Mouse (Mus musculus) forebrain, embryonic 15.5 days (tissue): ENCODE results near the gene Ssh3. TPM values are rescaled to one million over a fixed set of nuclear protein-coding genes. Genes with fewer than 3 reads are reported as not detected.

Experiments
- ATAC-seq: fragments of 200-750 bp; cut with Nextera tagmentation; replicated peaks from 2 replicates; pipeline ENCODE4 v1.8.0; 2017; ENCODE audit warnings: mild to moderate bottlenecking, moderate TSS enrichment, moderate library complexity
- H3K27ac ChIP-seq: fragments of 300-500 bp; sonication (generic); replicated peaks from 2 replicates; pipeline ENCODE4 v1.5.1; 2015; ENCODE audit warnings: mild to moderate bottlenecking, inconsistent platforms
- H3K27me3 ChIP-seq: fragments of 300-500 bp; sonication (generic); 2 replicates; pipeline ENCODE4 v1.6.1; 2015; ENCODE audit warnings: inconsistent platforms
- H3K36me3 ChIP-seq: fragments of 300-500 bp; sonication (generic); 2 replicates; pipeline ENCODE4 v1.6.1; 2015; ENCODE audit warnings: mild to moderate bottlenecking, inconsistent platforms
- H3K4me1 ChIP-seq: fragments of 300-500 bp; sonication (generic); 2 replicates; pipeline ENCODE4 v1.6.1; 2015; ENCODE audit warnings: inconsistent platforms
- H3K4me2 ChIP-seq: fragments of 300-500 bp; sonication (generic); replicated peaks from 2 replicates; pipeline ENCODE4 v1.6.1; 2015; ENCODE audit warnings: mild to moderate bottlenecking, inconsistent platforms
- H3K4me3 ChIP-seq: fragments of 300-500 bp; sonication (generic); 2 replicates; pipeline ENCODE4 v1.5.1; 2015; ENCODE audit warnings: mild to moderate bottlenecking, inconsistent platforms
- H3K9ac ChIP-seq: fragments of 300-500 bp; sonication (generic); replicated peaks from 2 replicates; pipeline ENCODE4 v1.6.1; 2015; ENCODE audit warnings: mild to moderate bottlenecking, inconsistent platforms
- H3K9me3 ChIP-seq: fragments of 300-500 bp; sonication (generic); 2 replicates; pipeline ENCODE4 v1.6.1; 2016; ENCODE audit warnings: inconsistent platforms
- whole genome bisulfite sequencing: fragments of 180-500 bp; shearing (Covaris S2); methylation state at CpG from one replicate; pipeline ENCODE4 v1.1.7; 2015; ENCODE audit warnings: mixed read lengths; 5-methylcytosine and 5-hydroxymethylcytosine counted together
- polyA plus RNA-seq: library from polyadenylated mRNA; unstranded; fragments of >200 nt; fragmentation: Nextera tagmentation; extraction: Ambion mirVana; gene quantifications from 2 replicates; pipeline ENCODE4 v1.2.1, GENCODE M21; 2015

Gene Ssh3
- polyA plus RNA-seq, 1 experiment from 2014 or later = 5.2 TPM

GRCm38 (mm10) chr19:4291161-4291560 is 22.2 kb upstream of the Ssh3 start:
- H3K27ac ChIP-seq = no peak overlapping the region
- no peak overlapping the region for H3K9ac ChIP-seq
- H3K9me3 ChIP-seq = no peaks in the 10 kb centered on the region
- no peak for ATAC-seq
- no peaks in the 10 kb centered on the region for H3K27me3 ChIP-seq
- H3K4me1 ChIP-seq = no peaks in the 10 kb centered on the region
- no peak overlapping the region for H3K4me2 ChIP-seq
- no peak overlapping the region for H3K4me3 ChIP-seq
- H3K36me3 ChIP-seq = peaks cover 67% of the 10 kb centered on the region
- 88% methylated on average over 11 of the region's 11 CpGs for WGBS

GRCm38 (mm10) chr19:4290749-4291148 is 21.8 kb upstream of the Ssh3 start:
- Histone ChIP-seq H3K9ac (no peak overlapping the region), H3K36me3 (peaks cover 71% of the 10 kb centered on the region), H3K4me3 (no peak overlapping the region), H3K4me1 (no peaks in the 10 kb centered on the region), H3K27me3 (no peaks in the 10 kb centered on the region), H3K9me3 (no peaks in the 10 kb centered on the region), H3K4me2 (no peak overlapping the region), H3K27ac (no peak overlapping the region)
- no peak for ATAC-seq
- WGBS = 83% methylated on average over 15 of the region's 15 CpGs

- Histone ChIP-seq H3K9me3 (no peaks in the 10 kb centered on the region), H3K4me3 (peak overlapping the region; percentile 57), H3K36me3 (peaks cover 36% of the 10 kb centered on the region), H3K4me1 (peaks cover 16% of the 10 kb centered on the region; the same call in 1 of the 2 replicates), H3K27me3 (no peaks in the 10 kb centered on the region), H3K4me2 (peak overlapping the region; percentile 75), H3K9ac (no peak overlapping the region), H3K27ac (no peak overlapping the region)
- 42% methylated on average over 7 of the region's 7 CpGs for WGBS
- ATAC-seq = no peak
Observed at GRCm38 (mm10) chr19:4283653-4284052, 14.7 kb upstream of the Ssh3 start.

GRCm38 (mm10) chr19:4282898-4283553 is 14.0 kb upstream of the Ssh3 start, which contains the start of gene Ankrd13d:
Gene Ankrd13d, minus strand, starts transcription at chr19:4283137.
- peak within 1 kb of the TSS; percentile 51; the same call in 1 of the 2 replicates for H3K27ac ChIP-seq
- peak within 1 kb of the TSS; percentile 75 for H3K4me2 ChIP-seq
- WGBS = under 1% methylated on average over 50 of the region's 50 CpGs
- peaks cover 16% of the 10 kb centered on the region; the same call in 1 of the 2 replicates for H3K4me1 ChIP-seq
- H3K9me3 ChIP-seq = no peaks in the 10 kb centered on the region
- peak within 1 kb of the TSS; percentile 57 for H3K4me3 ChIP-seq
- no peaks in the 10 kb centered on the region for H3K27me3 ChIP-seq
- H3K9ac ChIP-seq = peak within 1 kb of the TSS; percentile 65
- H3K36me3 ChIP-seq = peaks cover 31% of the 10 kb centered on the region
- ATAC-seq = peak; percentile 92

DNA sequence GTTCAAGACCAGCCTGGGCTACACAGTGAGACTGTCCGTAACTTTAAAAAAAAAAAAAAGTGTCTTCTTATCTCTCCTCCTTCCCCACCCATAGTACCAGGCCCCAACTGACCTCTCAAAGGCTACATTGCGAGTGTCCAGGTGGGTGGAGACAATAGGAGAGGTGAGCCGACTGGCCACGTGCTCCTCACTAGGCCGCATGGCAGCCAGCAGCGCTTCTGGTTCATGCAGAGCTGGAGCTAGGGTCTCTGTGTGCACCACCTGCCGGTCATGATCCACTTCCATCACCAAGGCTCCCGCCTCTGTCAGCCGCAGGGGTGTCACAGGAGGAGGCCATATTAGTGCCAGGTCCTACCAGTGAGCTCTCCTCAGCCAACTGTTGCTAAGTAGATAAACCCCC is 11.4 kb upstream of the Ssh3 start:
- peaks cover 16% of the 10 kb centered on the region; the same call in 1 of the 2 replicates for H3K4me1 ChIP-seq
- no peaks in the 10 kb centered on the region for H3K9me3 ChIP-seq
- no peaks in the 10 kb centered on the region for H3K27me3 ChIP-seq
- no peak for ATAC-seq
- no peak overlapping the region for H3K9ac ChIP-seq
- WGBS = 96% methylated on average over 9 of the region's 9 CpGs
- peaks cover 5% of the 10 kb centered on the region for H3K36me3 ChIP-seq
- H3K4me2 ChIP-seq = no peak overlapping the region
- no peak overlapping the region for H3K4me3 ChIP-seq
- H3K27ac ChIP-seq = no peak overlapping the region

DNA sequence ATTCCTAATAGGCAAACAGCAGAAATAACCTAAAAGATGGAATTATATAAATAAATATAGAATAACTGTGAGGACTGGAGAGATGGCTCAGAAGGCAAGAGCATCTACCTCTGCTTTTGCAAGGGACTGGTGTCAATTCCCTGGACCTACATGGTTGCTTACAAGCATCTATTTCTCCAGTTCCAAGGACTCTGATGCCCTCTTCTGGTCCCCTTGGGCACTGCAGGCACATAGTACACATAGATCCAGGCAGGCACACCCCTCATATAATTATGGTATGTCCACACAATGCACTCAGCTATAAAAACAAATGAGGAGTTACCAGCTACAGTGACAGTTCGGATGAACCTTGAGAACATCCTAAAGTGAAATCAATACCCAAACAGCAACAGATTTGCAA is 10.5 kb upstream of the Ssh3 start:
- no peak for ATAC-seq
- Histone ChIP-seq H3K27me3 (no peaks in the 10 kb centered on the region), H3K4me3 (no peak overlapping the region), H3K9ac (no peak overlapping the region), H3K9me3 (no peaks in the 10 kb centered on the region), H3K4me2 (no peak overlapping the region), H3K4me1 (peaks cover 16% of the 10 kb centered on the region; the same call in 1 of the 2 replicates), H3K27ac (no peak overlapping the region), H3K36me3 (peaks cover 4% of the 10 kb centered on the region; the same call in 1 of the 2 replicates)
- WGBS = 92% methylated on average over 1 of the region's 1 CpGs

GRCm38 (mm10) chr19:4270972-4271371 is 2.0 kb upstream of the Ssh3 start:
- Histone ChIP-seq H3K9ac (no peak overlapping the region), H3K4me3 (no peak overlapping the region), H3K27me3 (peaks cover 10% of the 10 kb centered on the region; the same call in 1 of the 2 replicates), H3K36me3 (no peaks in the 10 kb centered on the region), H3K9me3 (no peaks in the 10 kb centered on the region), H3K27ac (no peak overlapping the region), H3K4me1 (peaks cover 7% of the 10 kb centered on the region; the same call in 1 of the 2 replicates), H3K4me2 (no peak overlapping the region)
- no peak for ATAC-seq
- 94% methylated on average over 11 of the region's 11 CpGs for WGBS

DNA sequence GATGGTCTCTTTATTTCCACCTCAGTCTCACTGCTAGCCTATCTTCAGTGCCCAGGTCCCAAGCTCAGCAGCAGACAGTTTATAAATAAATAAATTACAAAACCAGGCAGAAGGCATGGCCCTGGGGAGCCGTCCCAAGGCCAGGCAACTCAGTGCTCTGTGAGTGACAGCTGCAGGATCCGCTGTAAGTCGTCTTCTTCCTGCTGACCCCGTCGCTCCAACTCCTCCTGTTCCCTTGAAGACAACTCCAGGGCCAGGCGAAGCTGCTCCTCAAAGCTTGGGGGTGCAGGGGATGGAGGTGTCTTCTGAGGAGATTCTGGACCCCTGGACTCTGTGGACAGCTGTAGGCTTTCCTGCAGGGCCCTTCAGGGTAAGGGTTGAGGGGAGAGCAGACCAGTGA is 1.2 kb upstream of the Ssh3 start:
- Histone ChIP-seq H3K4me1 (peaks cover 7% of the 10 kb centered on the region; the same call in 1 of the 2 replicates), H3K4me2 (no peak overlapping the region), H3K36me3 (no peaks in the 10 kb centered on the region), H3K4me3 (no peak overlapping the region), H3K9ac (no peak overlapping the region), H3K27ac (no peak overlapping the region), H3K27me3 (peaks cover 10% of the 10 kb centered on the region; the same call in 1 of the 2 replicates), H3K9me3 (no peaks in the 10 kb centered on the region)
- 79% methylated on average over 6 of the region's 6 CpGs for WGBS
- ATAC-seq = no peak

DNA sequence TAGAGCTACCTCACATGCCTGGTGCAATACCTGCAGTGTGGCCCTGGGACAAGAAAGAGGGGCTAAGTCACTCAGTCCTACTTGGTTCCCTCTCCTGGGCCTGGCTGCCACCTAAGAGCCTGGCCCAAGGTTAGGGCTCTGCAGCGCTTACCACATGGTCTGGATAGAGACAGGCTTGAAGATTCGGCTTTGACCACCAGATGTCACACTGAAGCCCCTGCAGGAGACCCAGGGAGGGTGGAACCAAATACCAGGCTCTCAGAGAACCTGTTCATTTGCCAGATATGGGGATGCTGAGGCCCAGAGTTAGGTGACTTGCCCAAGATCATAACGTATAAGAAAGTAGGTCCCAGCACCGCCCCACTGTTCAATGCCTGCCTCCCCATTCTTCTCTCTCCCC is 3.0 kb downstream of the Ssh3 start:
- H3K9me3 ChIP-seq = no peaks in the 10 kb centered on the region
- peaks cover 10% of the 10 kb centered on the region; the same call in 1 of the 2 replicates for H3K27me3 ChIP-seq
- no peak for ATAC-seq
- peaks cover 7% of the 10 kb centered on the region; the same call in 1 of the 2 replicates for H3K4me1 ChIP-seq
- no peak overlapping the region for H3K27ac ChIP-seq
- H3K36me3 ChIP-seq = no peaks in the 10 kb centered on the region
- 67% methylated on average over 4 of the region's 4 CpGs for WGBS
- no peak overlapping the region for H3K4me2 ChIP-seq
- H3K9ac ChIP-seq = no peak overlapping the region
- no peak overlapping the region for H3K4me3 ChIP-seq

- Histone ChIP-seq H3K4me1 (peaks cover 7% of the 10 kb centered on the region; the same call in 1 of the 2 replicates), H3K9me3 (no peaks in the 10 kb centered on the region), H3K4me3 (no peak overlapping the region), H3K4me2 (no peak overlapping the region), H3K27ac (no peak overlapping the region), H3K36me3 (no peaks in the 10 kb centered on the region), H3K27me3 (peaks cover 10% of the 10 kb centered on the region; the same call in 1 of the 2 replicates), H3K9ac (no peak overlapping the region)
- no peak for ATAC-seq
- 93% methylated on average over 6 of the region's 6 CpGs for WGBS
Observed at GRCm38 (mm10) chr19:4264171-4264780, 4.7 kb downstream of the Ssh3 start.

DNA sequence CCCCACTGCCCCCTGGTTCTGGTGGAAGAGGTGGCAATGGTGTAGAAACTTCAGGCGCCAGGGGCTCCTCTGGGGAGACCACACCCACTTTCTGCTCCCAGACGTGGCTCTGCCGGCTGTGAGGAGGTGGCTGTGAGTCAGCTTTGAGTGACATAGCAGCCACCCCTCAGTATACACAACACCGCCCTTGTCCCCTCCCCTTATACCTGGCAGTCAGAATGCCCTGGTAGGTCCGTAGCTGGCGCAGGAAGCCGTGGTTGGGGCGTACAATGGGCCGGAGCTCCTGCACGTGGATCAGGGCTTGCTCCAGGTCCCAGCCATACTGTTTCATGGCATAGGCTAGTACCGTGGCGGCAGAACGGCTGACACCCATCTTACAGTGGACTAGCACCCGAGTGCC is 5.3 kb downstream of the Ssh3 start:
- Histone ChIP-seq H3K27ac (no peak overlapping the region), H3K36me3 (no peaks in the 10 kb centered on the region), H3K9ac (no peak overlapping the region), H3K4me1 (0 out of 2 replicates have a peak, but pooled peaks cover 1% of the 10 kb centered on the region), H3K4me3 (no peak overlapping the region), H3K4me2 (no peak overlapping the region), H3K27me3 (peaks cover 6% of the 10 kb centered on the region; the same call in 1 of the 2 replicates), H3K9me3 (no peaks in the 10 kb centered on the region)
- WGBS = 69% methylated on average over 14 of the region's 14 CpGs
- ATAC-seq = no peak

- no peak for ATAC-seq
- no peaks in the 10 kb centered on the region for H3K27me3 ChIP-seq
- no peak overlapping the region for H3K27ac ChIP-seq
- no peaks in the 10 kb centered on the region for H3K36me3 ChIP-seq
- H3K9me3 ChIP-seq = no peaks in the 10 kb centered on the region
- H3K4me3 ChIP-seq = no peak overlapping the region
- H3K4me2 ChIP-seq = no peak overlapping the region
- H3K9ac ChIP-seq = no peak overlapping the region
- 77% methylated on average over 6 of the region's 6 CpGs for WGBS
- H3K4me1 ChIP-seq = peaks cover 5% of the 10 kb centered on the region
Observed at GRCm38 (mm10) chr19:4262756-4263155, 6.2 kb downstream of the Ssh3 start.
